Comparison of ENCODE assay signal across 29 mouse cellular contexts in the genomic region with DNA sequence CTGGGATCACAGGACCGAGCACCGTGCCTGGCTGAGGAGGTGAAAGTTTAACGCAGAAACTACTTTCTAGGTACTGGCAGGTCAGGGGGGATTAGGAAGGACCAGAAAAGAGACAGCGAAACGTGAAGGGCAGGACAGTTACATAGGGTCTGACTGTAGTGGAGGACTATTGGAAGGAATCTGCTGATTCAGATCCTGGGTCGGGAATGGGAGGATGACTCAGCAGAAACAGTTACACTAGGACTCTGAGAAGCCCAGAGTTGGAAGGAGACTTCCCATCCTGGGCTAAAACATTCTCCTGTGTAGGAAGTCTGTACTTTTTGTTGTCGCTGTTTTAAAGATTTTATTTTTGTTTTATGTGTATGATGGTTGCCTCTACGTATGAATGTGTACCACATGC. TPM values are rescaled to one million over a fixed set of nuclear protein-coding genes. Genes with fewer than 3 reads are reported as not detected.
A peak's percentile ranks its signal among the peaks of the same experiment; 100 is the strongest.
DNase-seq lines count a peak whose midpoint lies in the region; ATAC-seq and TF ChIP-seq lines count a peak whose summit lies in the region.
"Had no signal": no experiment of that assay in that cellular context is flagged by ENCODE, and none has a peak within 500 bp of the region (broad histone marks: within the 10 kb centered on the region; RNA-seq: fewer than 3 reads in every experiment).

No protein-coding gene starts in this region.

- DNase-seq in ES-E14 (ENCODE audit: low read depth, low spot score) (no peak), ZHBTc4 (ENCODE audit: low read depth, low spot score) (peak; percentile 72)
- no peak for DNase-seq in urinary bladder, postnatal 25 days (ENCODE audit: low spot score)
- no peak for DNase-seq in kidney, adult 8-10 months
- DNase-seq: adrenal gland, adult 8-10 months; adrenal gland, postnatal 14 days; adrenal gland, postnatal 36 days; cerebellum, adult 11-12 months; cerebellum, adult 2 months; cerebellum, adult 9-10 months; cerebellum, postnatal 10 days; cerebellum, postnatal 25 days; embryo, embryonic 11 days had no signal

- no peak overlapping the region for H3K4me3 ChIP-seq in intestine, postnatal 0 days (ENCODE audit: low read depth, low read length)
- H3K4me3 ChIP-seq in intestine, embryonic 16.5 days (ENCODE audit: low read length) = no peak overlapping the region
- H3K4me3 ChIP-seq in ES-Bruce4 (ENCODE audit: low read depth, low read length) = no peak overlapping the region
- H3K4me3 ChIP-seq in ES-E14 (ENCODE audit: insufficient read depth in 1 of 2, low read depth in 1 of 2, low read length in 2 of 2, poor library complexity in 1 of 2, severe bottlenecking in 1 of 2) = no peak overlapping the region
- H3K4me3 ChIP-seq in midbrain, embryonic 13.5 days (replicated peaks) = no peak overlapping the region
- H3K4me3 ChIP-seq: embryonic facial prominence, embryonic 13.5 days; embryonic facial prominence, embryonic 15.5 days; erythroblast, embryonic 14.5 days; forebrain, embryonic 10.5 days; forebrain, embryonic 12.5 days had no signal

- ATAC-seq in intestine, postnatal 0 days = no peak
- no peak for ATAC-seq in intestine, embryonic 16.5 days
- no peak for ATAC-seq in midbrain, embryonic 13.5 days
- ATAC-seq: forebrain, embryonic 14.5 days; forebrain, embryonic 16.5 days had no signal

- no peak for TF ChIP-seq CTCF in intestine, postnatal 0 days (IDR thresholded peaks at IDR 0.05; ENCODE audit: low read depth)
- TF ChIP-seq CTCF in ES-Bruce4 (IDR thresholded peaks at IDR 0.05; ENCODE audit: low read depth, low read length) = no peak

- no peak overlapping the region for H3K4me2 ChIP-seq in intestine, postnatal 0 days (replicated peaks; ENCODE audit: low read depth)
- H3K4me2 ChIP-seq in intestine, embryonic 16.5 days (ENCODE audit: low read depth, low read length) = no peak overlapping the region
- H3K4me2 ChIP-seq in midbrain, embryonic 13.5 days (replicated peaks) = no peak overlapping the region
- H3K4me2 ChIP-seq: embryonic facial prominence, embryonic 13.5 days; embryonic facial prominence, embryonic 15.5 days; forebrain, embryonic 12.5 days had no signal

- peak overlapping the region; percentile 41; the same call in 1 of the 2 replicates for H3K27ac ChIP-seq in intestine, postnatal 0 days (ENCODE audit: low read depth, low read length)
- no peak overlapping the region for H3K27ac ChIP-seq in intestine, embryonic 16.5 days (ENCODE audit: low read length)
- H3K27ac ChIP-seq in ES-Bruce4 (ENCODE audit: insufficient read depth, low read length) (peak overlapping the region; percentile 74), ES-E14 (ENCODE audit: insufficient read depth, low read depth, low read length, poor library complexity, severe bottlenecking) (peak overlapping the region; percentile 83)
- no peak overlapping the region for H3K27ac ChIP-seq in midbrain, embryonic 13.5 days
- H3K27ac ChIP-seq: embryonic facial prominence, embryonic 13.5 days; embryonic facial prominence, embryonic 15.5 days; forebrain, embryonic 10.5 days; forebrain, embryonic 12.5 days had no signal

- H3K36me3 ChIP-seq in intestine, postnatal 0 days (ENCODE audit: control insufficient read depth, insufficient read depth) = peaks cover 82% of the 10 kb centered on the region
- peaks cover 33% of the 10 kb centered on the region for H3K36me3 ChIP-seq in intestine, embryonic 16.5 days (ENCODE audit: control insufficient read depth, insufficient read depth, low read length)
- H3K36me3 ChIP-seq in ES-Bruce4 (ENCODE audit: control insufficient read depth, insufficient read depth, low read length, poor library complexity, severe bottlenecking) (peaks cover 88% of the 10 kb centered on the region), ES-E14 (ENCODE audit: control insufficient read depth, insufficient read depth, low read length, poor library complexity, severe bottlenecking) (peaks cover 67% of the 10 kb centered on the region)
- peaks cover 89% of the 10 kb centered on the region for H3K36me3 ChIP-seq in midbrain, embryonic 13.5 days

- 97% methylated on average over 8 of the region's 8 CpGs for WGBS in intestine, postnatal 0 days
- 94% methylated on average over 8 of the region's 8 CpGs for WGBS in intestine, embryonic 16.5 days
- 98% methylated on average over 8 of the region's 8 CpGs for WGBS in midbrain, embryonic 13.5 days

- no peaks in the 10 kb centered on the region for H3K4me1 ChIP-seq in intestine, postnatal 0 days (replicated peaks; ENCODE audit: control insufficient read depth, insufficient read depth, low read length)
- no peaks in the 10 kb centered on the region for H3K4me1 ChIP-seq in intestine, embryonic 16.5 days (ENCODE audit: control insufficient read depth, insufficient read depth, low read length)
- H3K4me1 ChIP-seq in ES-Bruce4 (ENCODE audit: control insufficient read depth, insufficient read depth, low read length) (no peaks in the 10 kb centered on the region), ES-E14 (ENCODE audit: control insufficient read depth in 2 of 2, insufficient read depth in 2 of 2, low read length in 2 of 2, poor library complexity in 1 of 2) (peaks cover 0 to 2% of the 10 kb centered on the region in 2 experiments; a peak in 1 of 4 replicates)
- H3K4me1 ChIP-seq in midbrain, embryonic 13.5 days (replicated peaks) = no peaks in the 10 kb centered on the region
- H3K4me1 ChIP-seq: embryonic facial prominence, embryonic 13.5 days; embryonic facial prominence, embryonic 15.5 days; forebrain, embryonic 10.5 days; forebrain, embryonic 12.5 days had no signal

- TF ChIP-seq EP300 in ES-Bruce4 (IDR thresholded peaks at IDR 0.05; ENCODE audit: insufficient read depth, low read depth, low read length) = no peak

- in situ Hi-C loops in ES-E14 (cut with MboI; ENCODE audit: low sequenced_read_pairs in 2 of 2, unreplicated experiment in 2 of 2) = loop anchor here in 1 of 2 experiments (25.0 kb wide), 1 partner anchor 784 kb away; a partner anchor contains a TSS

- no peak overlapping the region for H3K9ac ChIP-seq in intestine, postnatal 0 days (ENCODE audit: low read depth, low read length)
- H3K9ac ChIP-seq in intestine, embryonic 16.5 days (ENCODE audit: low read depth, low read length) = no peak overlapping the region
- H3K9ac ChIP-seq in ES-Bruce4 (ENCODE audit: low read depth, poor library complexity, severe bottlenecking) (no peak overlapping the region), ES-E14 (ENCODE audit: insufficient read depth, low read depth, low read length, poor library complexity, severe bottlenecking) (peak overlapping the region; percentile 47; the same call in 1 of the 2 replicates)
- no peak overlapping the region for H3K9ac ChIP-seq in midbrain, embryonic 13.5 days (replicated peaks)
- H3K9ac ChIP-seq: embryonic facial prominence, embryonic 13.5 days; embryonic facial prominence, embryonic 15.5 days; forebrain, embryonic 12.5 days had no signal

- no peaks in the 10 kb centered on the region for H3K9me3 ChIP-seq in intestine, postnatal 0 days (ENCODE audit: control insufficient read depth)
- no peaks in the 10 kb centered on the region; the same call in 1 of the 2 replicates for H3K9me3 ChIP-seq in intestine, embryonic 16.5 days (ENCODE audit: control insufficient read depth, low read length)
- H3K9me3 ChIP-seq in ES-Bruce4 (replicated peaks; ENCODE audit: control insufficient read depth, insufficient read depth, low read length, poor library complexity, severe bottlenecking) = no peaks in the 10 kb centered on the region
- H3K9me3 ChIP-seq in ES-E14 (ENCODE audit: control insufficient read depth, insufficient read depth, low read depth, low read length) = no peaks in the 10 kb centered on the region
- H3K9me3 ChIP-seq in midbrain, embryonic 13.5 days = no peaks in the 10 kb centered on the region
- H3K9me3 ChIP-seq: embryonic facial prominence, embryonic 13.5 days; embryonic facial prominence, embryonic 15.5 days; forebrain, embryonic 12.5 days had no signal

- H3K27me3 ChIP-seq in intestine, postnatal 0 days (replicated peaks; ENCODE audit: control insufficient read depth, insufficient read depth, low read length) = no peaks in the 10 kb centered on the region
- H3K27me3 ChIP-seq in intestine, embryonic 16.5 days (replicated peaks; ENCODE audit: control insufficient read depth, insufficient read depth, low read length) = no peaks in the 10 kb centered on the region
- H3K27me3 ChIP-seq in ES-Bruce4 (ENCODE audit: control insufficient read depth, insufficient read depth, low read length, poor library complexity, severe bottlenecking) = no peaks in the 10 kb centered on the region
- no peaks in the 10 kb centered on the region for H3K27me3 ChIP-seq in midbrain, embryonic 13.5 days
- H3K27me3 ChIP-seq: embryonic facial prominence, embryonic 13.5 days; embryonic facial prominence, embryonic 15.5 days; forebrain, embryonic 12.5 days had no signal

- no peak for TF ChIP-seq POLR2A in ES-Bruce4 (IDR thresholded peaks at IDR 0.05; ENCODE audit: insufficient read depth, low read length)

RNA-seq across cellular contexts. Expression of a gene that starts 13.1 kb away (rescaled TPM):
- 13.1 TPM in 2 replicates for polyA plus RNA-seq in intestine, postnatal 0 days (2015; fragmentation: Nextera tagmentation; extraction: Ambion mirVana)
- polyA plus RNA-seq in intestine, embryonic 16.5 days (2015; fragmentation: Nextera tagmentation; extraction: Ambion mirVana) = 17.7 and 19.0 TPM in 2 replicates
- polyA plus RNA-seq in ES-Bruce4 (2011; ENCODE audit: insufficient read depth, insufficient read length, low read depth, missing spikeins) = 13.5 and 14.2 TPM in 2 replicates
- total RNA-seq in ES-E14 (2012; rRNA removed) = 8.7 and 10.1 TPM in 2 replicates
- polyA plus RNA-seq in midbrain, embryonic 13.5 days (2015; fragmentation: Nextera tagmentation; extraction: Ambion mirVana) = 41.1 and 42.4 TPM in 2 replicates

RNA-seq across cellular contexts. Expression of a gene that starts 13.8 kb away (rescaled TPM):
- 16.3 and 16.5 TPM in 2 replicates for polyA plus RNA-seq in intestine, postnatal 0 days (2015; fragmentation: Nextera tagmentation; extraction: Ambion mirVana)
- polyA plus RNA-seq in intestine, embryonic 16.5 days (2015; fragmentation: Nextera tagmentation; extraction: Ambion mirVana) = 32.5 and 33.6 TPM in 2 replicates
- 93.1 and 97.5 TPM in 2 replicates for polyA plus RNA-seq in ES-Bruce4 (2011; ENCODE audit: insufficient read depth, insufficient read length, low read depth, missing spikeins)
- total RNA-seq in ES-E14 (2012; rRNA removed) = 74.6 and 87.5 TPM in 2 replicates
- 39.0 and 41.7 TPM in 2 replicates for polyA plus RNA-seq in midbrain, embryonic 13.5 days (2015; fragmentation: Nextera tagmentation; extraction: Ambion mirVana)

RNA-seq across cellular contexts. Expression of a gene that starts 14.0 kb away (rescaled TPM):
- polyA plus RNA-seq in intestine, postnatal 0 days (2015; fragmentation: Nextera tagmentation; extraction: Ambion mirVana) = 16.5 and 17.0 TPM in 2 replicates
- polyA plus RNA-seq in intestine, embryonic 16.5 days (2015; fragmentation: Nextera tagmentation; extraction: Ambion mirVana) = 26.7 and 30.0 TPM in 2 replicates
- polyA plus RNA-seq in ES-Bruce4 (2011; ENCODE audit: insufficient read depth, insufficient read length, low read depth, missing spikeins) = 23.6 and 26.6 TPM in 2 replicates
- total RNA-seq in ES-E14 (2012; rRNA removed) = 31.8 and 34.2 TPM in 2 replicates
- 55.0 and 57.9 TPM in 2 replicates for polyA plus RNA-seq in midbrain, embryonic 13.5 days (2015; fragmentation: Nextera tagmentation; extraction: Ambion mirVana)

RNA-seq across cellular contexts. Expression of a gene that starts 14.0 kb away (rescaled TPM):
- not detected in 2 replicates for polyA plus RNA-seq in intestine, postnatal 0 days (2015; fragmentation: Nextera tagmentation; extraction: Ambion mirVana)
- polyA plus RNA-seq in intestine, embryonic 16.5 days (2015; fragmentation: Nextera tagmentation; extraction: Ambion mirVana) = not detected in 2 replicates
- not detected in 2 replicates for polyA plus RNA-seq in ES-Bruce4 (2011; ENCODE audit: insufficient read depth, insufficient read length, low read depth, missing spikeins)
- total RNA-seq in ES-E14 (2012; rRNA removed) = not detected in 2 replicates
- not detected in 2 replicates for polyA plus RNA-seq in midbrain, embryonic 13.5 days (2015; fragmentation: Nextera tagmentation; extraction: Ambion mirVana)
- total RNA-seq: adrenal gland, adult 18-20 months; adrenal gland, adult 8-10 months; adrenal gland, postnatal 14 days; adrenal gland, postnatal 36 days; common myeloid progenitor, adult 5-6 weeks; MEL had no signal
- polyA plus RNA-seq: cerebellum, adult 2 months; embryonic facial prominence, embryonic 11.5 days; embryonic facial prominence, embryonic 13.5 days; embryonic facial prominence, embryonic 15.5 days; erythroblast, embryonic 14.5 days; forebrain, embryonic 10.5 days; forebrain, embryonic 12.5 days; forebrain, embryonic 14.5 days; forebrain, embryonic 16.5 days; frontal cortex, adult 2 months had no signal

RNA-seq across cellular contexts. Expression of a gene that starts 28.0 kb away (rescaled TPM):
- polyA plus RNA-seq in intestine, postnatal 0 days (2015; fragmentation: Nextera tagmentation; extraction: Ambion mirVana) = 22.7 and 23.6 TPM in 2 replicates
- polyA plus RNA-seq in intestine, embryonic 16.5 days (2015; fragmentation: Nextera tagmentation; extraction: Ambion mirVana) = 16.9 and 17.2 TPM in 2 replicates
- polyA plus RNA-seq in ES-Bruce4 (2011; ENCODE audit: insufficient read depth, insufficient read length, low read depth, missing spikeins) = 6.3 TPM in 2 replicates
- total RNA-seq in ES-E14 (2012; rRNA removed) = 2.9 and 4.0 TPM in 2 replicates
- 12.4 and 13.3 TPM in 2 replicates for polyA plus RNA-seq in midbrain, embryonic 13.5 days (2015; fragmentation: Nextera tagmentation; extraction: Ambion mirVana)

Comparison
In these comparisons a context has a peak if more than half of its experiments do, and no peak if none do; other contexts are left out.
1. H3K27ac ChIP-seq: peak in intestine, postnatal 0 days (single experiment), ES-Bruce4 (single experiment) and ES-E14 (single experiment); none in intestine, embryonic 16.5 days (single experiment) and midbrain, embryonic 13.5 days (single experiment).